Mouse (Mus musculus) MEL (cell line): ENCODE data around the gene Krtap3-1. TPM values are rescaled to one million over a fixed set of nuclear protein-coding genes. Genes with fewer than 3 reads are reported as not detected.
"Not testable (repeated sequence)": the region's sequence is repeated elsewhere in the genome, so short reads cannot be mapped to it uniquely, and the experiment has no call there.

ENCODE experiments used
- DNase-seq: peaks from one replicate; pipeline ENCODE4 v3.0.0; 2011; ENCODE audit warnings: low read depth, low spot score
- H3K27ac ChIP-seq: 2 replicates; pipeline ENCODE4 v1.5.1; 2012; ENCODE audit warnings: low read depth, mild to moderate bottlenecking, control low read depth, low read length, moderate library complexity; ENCODE audit not compliant: control insufficient read depth
- H3K27me3 ChIP-seq, 2 experiments: fragments of 150-350 bp in 1 of 2; sonication (generic) in 1 of 2; 2 replicates each; pipeline ENCODE4 v1.6.1; 2012; ENCODE audit warnings: low read length in 2 of 2, mild to moderate bottlenecking in 2 of 2, improper control_type of control experiment in 1 of 2, moderate library complexity in 1 of 2; ENCODE audit not compliant: insufficient read depth in 2 of 2, control insufficient read depth in 1 of 2
- H3K36me3 ChIP-seq, 2 experiments: 2 replicates each; pipeline ENCODE4 v1.6.1; 2012 to 2014; ENCODE audit warnings: low read length in 2 of 2, improper control_type of control experiment in 1 of 2, inconsistent platforms in 1 of 2, mild to moderate bottlenecking in 1 of 2; ENCODE audit not compliant: insufficient read depth in 2 of 2, control insufficient read depth in 1 of 2
- H3K4me1 ChIP-seq, 2 experiments: fragments of 150-350 bp in 1 of 2; sonication (generic) in 1 of 2; 2 replicates each; pipeline ENCODE4 v1.6.1; 2012; ENCODE audit warnings: low read length in 2 of 2, improper control_type of control experiment in 1 of 2, mild to moderate bottlenecking in 1 of 2; ENCODE audit not compliant: insufficient read depth in 2 of 2, control insufficient read depth in 1 of 2
- H3K4me3 ChIP-seq, 2 experiments: fragments of 150-350 bp in 1 of 2; sonication (generic) in 1 of 2; 2 replicates each; pipeline ENCODE4 v1.5.1; 2012; ENCODE audit warnings: low read depth in 2 of 2, low read length in 2 of 2, mild to moderate bottlenecking in 2 of 2, moderate library complexity in 2 of 2, control low read depth in 1 of 2, improper control_type of control experiment in 1 of 2; ENCODE audit not compliant: control insufficient read depth in 1 of 2, insufficient read depth in 1 of 2
- H3K79me2 ChIP-seq: 2 replicates; pipeline ENCODE4 v1.6.1; 2012; ENCODE audit warnings: mild to moderate bottlenecking, low read length, moderate library complexity; ENCODE audit not compliant: control insufficient read depth, poor library complexity, insufficient read depth
- H3K9ac ChIP-seq: 2 replicates; pipeline ENCODE4 v1.6.1; 2012; ENCODE audit warnings: low read depth, mild to moderate bottlenecking, control low read depth, low read length, moderate library complexity; ENCODE audit not compliant: control insufficient read depth, poor library complexity, severe bottlenecking
- H3K9me3 ChIP-seq: fragments of 150-350 bp; sonication (generic); replicated peaks from 2 replicates; pipeline ENCODE4 v1.6.1; 2012; ENCODE audit warnings: mild to moderate bottlenecking, low read length, improper control_type of control experiment, moderate library complexity; ENCODE audit not compliant: insufficient read depth
- CHD2 ChIP-seq: IDR thresholded peaks from 2 replicates; pipeline ENCODE4 v1.6.1; 2011; ENCODE audit warnings: low read length, improper control_type of control experiment
- EP300 ChIP-seq, 2 experiments: IDR thresholded peaks; 2 replicates each; pipeline ENCODE4 v1.6.1; 2011; ENCODE audit warnings: improper control_type of control experiment in 2 of 2, low read length in 2 of 2, low read depth in 1 of 2, mild to moderate bottlenecking in 1 of 2
- ETS1 ChIP-seq: IDR thresholded peaks from 2 replicates; pipeline ENCODE4 v1.6.1; 2012; ENCODE audit warnings: low read depth, mild to moderate bottlenecking, inconsistent platforms, low read length, improper control_type of control experiment, moderate library complexity
- GABPA ChIP-seq: IDR thresholded peaks from 2 replicates; pipeline ENCODE4 v1.6.1; 2012; ENCODE audit warnings: low read depth, mild to moderate bottlenecking, inconsistent platforms, low read length, improper control_type of control experiment, moderate library complexity
- GATA1 ChIP-seq: IDR thresholded peaks from 2 replicates; pipeline ENCODE4 v1.6.1; 2011; ENCODE audit warnings: low read depth, low read length, improper control_type of control experiment
- MAFK ChIP-seq: IDR thresholded peaks from 2 replicates; pipeline ENCODE4 v1.6.1; 2011; ENCODE audit warnings: low read depth, mild to moderate bottlenecking, low read length, improper control_type of control experiment, borderline replicate concordance
- MAX ChIP-seq: IDR thresholded peaks from 2 replicates; pipeline ENCODE4 v1.6.1; 2011; ENCODE audit warnings: low read length, improper control_type of control experiment
- NELFE ChIP-seq: IDR thresholded peaks from 2 replicates; pipeline ENCODE4 v1.6.1; 2011; ENCODE audit warnings: low read depth, low read length, improper control_type of control experiment
- NRF1 ChIP-seq: IDR thresholded peaks from 2 replicates; pipeline ENCODE4 v1.6.1; 2014; ENCODE audit warnings: low read depth, mild to moderate bottlenecking, inconsistent platforms, low read length, improper control_type of control experiment, moderate library complexity; ENCODE audit not compliant: poor library complexity, insufficient read depth, severe bottlenecking
- POLR2A ChIP-seq, 2 experiments: IDR thresholded peaks; 2 replicates each; pipeline ENCODE4 v1.6.1; 2011 to 2012; ENCODE audit warnings: low read length in 2 of 2, mild to moderate bottlenecking in 2 of 2, control low read depth in 1 of 2, improper control_type of control experiment in 1 of 2, low read depth in 1 of 2, moderate library complexity in 1 of 2; ENCODE audit not compliant: control insufficient read depth in 1 of 2, insufficient read depth in 1 of 2, poor library complexity in 1 of 2
- POLR2AphosphoS2 ChIP-seq: IDR thresholded peaks from 2 replicates; pipeline ENCODE4 v1.6.1; 2011; ENCODE audit warnings: low read length, improper control_type of control experiment
- RAD21 ChIP-seq: IDR thresholded peaks from 2 replicates; pipeline ENCODE4 v1.6.1; 2011; ENCODE audit warnings: mild to moderate bottlenecking, low read depth, low read length, improper control_type of control experiment
- RCOR1 ChIP-seq: IDR thresholded peaks from 2 replicates; pipeline ENCODE4 v1.6.1; 2012; ENCODE audit warnings: low read depth, mild to moderate bottlenecking, inconsistent platforms, low read length, improper control_type of control experiment
- SIN3A ChIP-seq: IDR thresholded peaks from 2 replicates; pipeline ENCODE4 v1.6.1; 2012; ENCODE audit warnings: low read length, improper control_type of control experiment, inconsistent platforms
- TCF12 ChIP-seq: IDR thresholded peaks from 2 replicates; pipeline ENCODE4 v1.6.1; 2014; ENCODE audit warnings: low read depth, mild to moderate bottlenecking, inconsistent platforms, low read length, improper control_type of control experiment, moderate library complexity
- USF1 ChIP-seq: IDR thresholded peaks from 2 replicates; pipeline ENCODE4 v1.6.1; 2014; ENCODE audit warnings: low read depth, mild to moderate bottlenecking, inconsistent platforms, low read length, improper control_type of control experiment, moderate library complexity
- ZC3H11A ChIP-seq: IDR thresholded peaks from 2 replicates; pipeline ENCODE4 v1.6.1; 2012; ENCODE audit warnings: low read depth, mild to moderate bottlenecking, inconsistent platforms, low read length, improper control_type of control experiment
- ZKSCAN1 ChIP-seq: IDR thresholded peaks from 2 replicates; pipeline ENCODE4 v1.6.1; 2012; ENCODE audit warnings: low read depth, mild to moderate bottlenecking, inconsistent platforms, low read length, improper control_type of control experiment, moderate library complexity
- ZMIZ1 ChIP-seq: IDR thresholded peaks from 2 replicates; pipeline ENCODE4 v1.6.1; 2012; ENCODE audit warnings: low read depth, mild to moderate bottlenecking, inconsistent platforms, low read length, improper control_type of control experiment, moderate library complexity
- ZNF384 ChIP-seq: IDR thresholded peaks from 2 replicates; pipeline ENCODE4 v1.6.1; 2012; ENCODE audit warnings: low read depth, mild to moderate bottlenecking, inconsistent platforms, low read length, improper control_type of control experiment
- polyA plus RNA-seq, 2 experiments: library from polyadenylated mRNA; stranded (reverse) in 1 of 2; unstranded in 1 of 2; fragments of >175 nt in 1 of 2; fragments of >200 nt in 1 of 2; gene quantifications; 2 replicates each; pipeline versions ENCODE4 v1.2.1 to v1.2.4; 2012; ENCODE audit warnings: low replicate concordance in 2 of 2, low read depth in 1 of 2; ENCODE audit not compliant: insufficient read length in 2 of 2, insufficient read depth in 1 of 2, missing spikeins in 1 of 2
- total RNA-seq: library from RNA; depleted of rRNA; stranded (reverse); fragments of 300-350 nt; gene quantifications from 2 replicates; pipeline ENCODE4 v1.2.3, GENCODE M21; 2012; rRNA removed

Krtap3-1 gene
- not detected in 2 replicates for total RNA-seq
- not detected for polyA plus RNA-seq

DNA sequence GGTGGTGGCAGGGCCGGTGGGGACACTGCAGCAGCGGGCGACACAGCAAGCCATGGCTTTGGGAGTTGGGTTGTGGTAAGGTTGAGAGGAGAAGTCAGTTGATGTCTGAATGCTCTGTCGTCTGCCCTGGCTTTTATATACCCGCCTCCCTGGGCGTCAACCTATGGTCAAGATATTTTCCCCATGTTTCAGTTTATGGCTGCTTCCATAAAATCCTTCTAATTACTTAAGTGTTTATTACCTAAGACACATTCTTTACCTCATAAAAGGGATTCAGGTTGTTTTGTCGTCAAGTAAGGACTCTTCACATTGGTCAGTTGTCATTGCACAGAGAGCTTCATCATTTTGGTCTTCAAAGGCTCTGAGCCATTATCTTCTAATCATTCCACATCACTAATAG is at the start of gene Krtap3-1:
TSS of gene Krtap3-1 (minus strand) at position 101 of the 400 bp plus-strand sequence.
- no peaks in the 10 kb centered on the region for H3K27me3 ChIP-seq
- H3K9ac ChIP-seq: no peak within 1 kb of the TSS
- no peaks in the 10 kb centered on the region for H3K79me2 ChIP-seq
- no peak for DNase-seq
- H3K9me3 ChIP-seq: no peaks in the 10 kb centered on the region; the same call in 1 of the 2 replicates
- no peaks in the 10 kb centered on the region for H3K4me1 ChIP-seq
- TF ChIP-seq ZNF384 (no peak), ETS1 (no peak), TCF12 (no peak), POLR2A (IDR thresholded peaks at IDR 0.05; ENCODE audit: control insufficient read depth in 1 of 2, insufficient read depth in 1 of 2, low read depth in 1 of 2, low read length in 2 of 2, poor library complexity in 1 of 2) (no peak), MAX (no peak), EP300 (IDR thresholded peaks at IDR 0.05; ENCODE audit: low read depth in 1 of 2, low read length in 2 of 2) (no peak), NELFE (no peak), GATA1 (no peak), MAFK (no peak), GABPA (no peak), ZKSCAN1 (no peak), RCOR1 (no peak), POLR2AphosphoS2 (no peak), NRF1 (no peak), ZMIZ1 (no peak), RAD21 (no peak), CHD2 (no peak), SIN3A (no peak), ZC3H11A (no peak), USF1 (no peak)
- no peak within 1 kb of the TSS for H3K27ac ChIP-seq
- no peaks in the 10 kb centered on the region for H3K36me3 ChIP-seq
- H3K4me3 ChIP-seq: no peak within 1 kb of the TSS

DNA sequence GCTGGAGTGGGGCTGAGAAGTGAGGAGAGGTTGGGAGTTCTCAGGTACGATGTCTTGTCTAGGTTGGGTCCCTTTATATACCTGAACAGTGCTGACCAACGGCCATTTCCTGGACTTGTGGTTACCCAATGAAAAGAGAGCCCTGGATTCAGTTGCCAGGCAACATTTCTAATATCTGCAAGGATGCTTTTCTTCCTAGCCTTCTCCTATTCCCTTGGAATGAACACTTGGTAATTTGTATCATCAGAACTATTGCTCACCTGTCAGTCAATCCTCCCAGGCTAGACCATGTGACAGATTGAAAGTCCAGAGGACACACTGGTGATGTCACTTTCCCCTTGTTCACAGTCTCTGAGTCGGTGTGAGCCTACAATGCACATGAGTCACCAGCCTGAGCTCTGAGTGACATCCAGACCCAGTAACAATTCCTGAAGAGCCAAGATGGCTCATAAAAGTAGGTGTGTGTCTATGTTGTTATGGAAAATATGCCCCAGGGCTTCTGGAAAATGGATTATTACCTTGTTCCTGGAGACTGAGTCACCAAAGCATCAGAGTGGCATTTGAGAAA is 48.5 kb upstream of the Krtap3-1 start, which contains the start of gene Krtap2-4:
TSS of gene Krtap2-4 (minus strand) at position 51 of the 568 bp plus-strand sequence.
- Histone ChIP-seq H3K79me2 (no peaks in the 10 kb centered on the region), H3K27me3 (no peaks in the 10 kb centered on the region), H3K27ac (no peak within 1 kb of the TSS), H3K36me3 (no peaks in the 10 kb centered on the region), H3K9me3 (no peaks in the 10 kb centered on the region), H3K9ac (no peak within 1 kb of the TSS), H3K4me3 (no peak within 1 kb of the TSS), H3K4me1 (no peaks in the 10 kb centered on the region)
- TF ChIP-seq NELFE: no peak
- no peak for DNase-seq

DNA sequence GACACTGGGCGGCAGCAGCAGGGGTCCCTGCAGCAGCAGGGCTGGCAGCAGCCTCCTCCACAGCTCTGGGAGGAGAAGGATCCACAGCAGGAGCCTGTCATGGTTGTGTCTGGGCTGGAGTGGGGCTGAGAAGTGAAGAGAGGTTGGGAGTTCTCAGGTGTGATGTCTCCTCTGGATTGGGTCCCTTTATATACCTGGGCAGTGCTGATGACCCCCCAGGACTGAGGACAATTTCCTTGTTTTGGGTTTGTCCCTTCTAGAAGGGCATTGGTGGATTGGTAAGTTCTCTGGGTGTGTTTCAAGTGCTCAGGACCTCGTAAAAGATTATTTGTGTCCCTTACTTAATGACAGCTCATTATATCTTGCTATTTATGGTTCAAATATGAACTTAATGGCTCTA is 43.7 kb upstream of the Krtap3-1 start, which contains the start of gene Gm11937:
TSS of gene Gm11937 (minus strand) at position 101 of the 400 bp plus-strand sequence.
- H3K4me1 ChIP-seq, H3K27me3 ChIP-seq, H3K27ac ChIP-seq, H3K9me3 ChIP-seq, H3K4me3 ChIP-seq, H3K79me2 ChIP-seq, DNase-seq, H3K9ac ChIP-seq, H3K36me3 ChIP-seq: not testable (repeated sequence)
